Mouse (Mus musculus) erythroblast, adult 5-6 weeks (primary cell): ENCODE results near the gene Tmc5. TPM values are rescaled to one million over a fixed set of nuclear protein-coding genes. Genes with fewer than 3 reads are reported as not detected.

Experiments
- ATAC-seq: replicated peaks from 2 replicates; pipeline ENCODE4 v1.8.0; 2016; ENCODE audit warnings: moderate number of reproducible peaks, mild to moderate bottlenecking, moderate TSS enrichment, inconsistent platforms; ENCODE audit not compliant: poor library complexity, low FRiP score, severe bottlenecking
- total RNA-seq, 2 experiments: library from RNA; stranded (forward) in 1 of 2; stranded (reverse) in 1 of 2; fragments of 150-400 nt in 1 of 2; fragments of 200-764, 138-1000 nt in 1 of 2; gene quantifications; 2 replicates each; pipeline versions ENCODE4 v1.2.3 to v1.2.4; 2015 to 2017; ENCODE audit warnings: low replicate concordance in 2 of 2

Gene Tmc5
- total RNA-seq, 2 experiments from 2014 or later: not detected

DNA sequence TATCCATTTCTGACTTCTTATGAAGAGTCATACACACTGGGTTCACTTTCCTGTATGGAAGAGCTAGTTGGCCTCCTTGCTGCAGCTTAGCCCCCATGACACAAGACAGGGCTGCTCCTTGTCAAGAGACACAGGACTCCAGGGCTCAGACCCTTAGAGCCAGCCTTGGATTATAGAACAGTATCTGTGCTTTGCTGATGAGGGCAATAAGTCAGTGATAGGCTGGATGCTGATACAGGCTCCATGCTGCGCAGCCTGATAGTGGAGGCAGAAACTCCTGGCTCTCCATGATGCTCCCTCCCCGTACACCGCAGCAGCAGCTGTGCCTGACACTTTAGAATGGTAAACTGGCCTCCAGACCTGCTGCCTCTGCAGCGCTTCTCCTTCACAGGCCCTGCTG is 73.0 kb downstream of the Tmc5 start:
- no peak for ATAC-seq

DNA sequence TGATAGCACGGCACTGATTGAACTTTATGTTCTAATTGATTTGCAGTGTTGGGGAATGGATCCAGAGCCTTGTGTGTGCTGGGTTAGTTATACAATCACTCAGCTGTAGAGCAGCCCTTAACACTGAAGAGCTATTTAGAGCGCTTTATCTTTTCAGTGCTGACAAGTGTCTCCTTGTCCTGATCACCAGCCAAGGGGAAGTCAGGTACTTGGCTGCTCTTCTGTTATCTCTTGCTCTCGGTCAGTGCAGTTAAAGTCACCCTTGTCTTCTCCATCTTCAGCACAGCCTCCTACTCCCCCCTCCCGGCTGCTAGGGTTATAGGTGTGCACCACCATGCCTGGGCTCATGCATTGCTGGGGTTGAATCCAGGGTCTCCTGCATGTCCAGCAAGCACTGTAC is 79.7 kb downstream of the Tmc5 start:
- ATAC-seq: no peak

GRCm38 (mm10) chr7:118688199-118688598 is 91.1 kb downstream of the Tmc5 start:
- ATAC-seq: peak; percentile 75

DNA sequence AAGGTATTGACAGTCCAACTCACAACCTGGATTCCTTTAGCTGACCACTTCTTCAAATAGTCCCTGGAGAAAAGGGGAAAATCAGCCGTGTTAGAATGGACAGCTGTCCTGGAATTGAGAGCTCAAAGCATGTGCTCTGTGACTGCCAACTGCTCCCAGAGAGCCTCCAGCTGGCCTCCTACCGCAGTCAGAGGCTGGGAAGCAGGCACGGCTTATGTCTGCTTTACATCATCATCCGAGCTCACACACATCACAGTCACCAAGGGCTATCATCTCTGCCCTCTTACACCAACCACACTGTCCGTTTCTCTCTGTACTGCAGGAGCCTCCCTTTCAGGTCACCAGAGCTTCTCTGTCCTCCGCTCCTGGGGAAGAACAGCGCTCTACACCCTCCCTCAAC is 92.0 kb downstream of the Tmc5 start:
- no peak for ATAC-seq

- ATAC-seq: no peak
Measured at GRCm38 (mm10) chr7:118691287-118691686, 94.2 kb downstream of the Tmc5 start.

GRCm38 (mm10) chr7:118696146-118696545 is 99.0 kb downstream of the Tmc5 start:
- no peak for ATAC-seq

DNA sequence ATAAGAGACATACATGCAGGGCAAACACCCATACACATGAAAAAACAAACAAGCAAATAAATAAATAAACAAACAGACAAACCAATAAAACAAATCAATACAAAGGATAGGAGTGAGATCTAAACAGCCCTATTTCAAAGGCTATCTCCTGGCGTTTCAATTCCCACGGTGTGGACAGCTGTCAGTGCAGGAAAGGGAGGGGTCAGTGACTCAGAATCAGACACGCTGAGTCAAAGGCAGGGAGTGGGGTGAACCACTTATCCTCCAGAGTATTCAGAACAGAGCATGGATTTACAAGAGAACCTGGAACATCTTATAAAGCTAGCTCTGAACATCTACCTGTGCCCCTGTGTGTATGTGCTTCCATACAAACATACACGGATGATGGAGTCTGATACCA is 100.1 kb downstream of the Tmc5 start:
- ATAC-seq: no peak

- ATAC-seq: no peak
Measured at GRCm38 (mm10) chr7:118698882-118699281, 101.8 kb downstream of the Tmc5 start.

- no peak for ATAC-seq
Measured at GRCm38 (mm10) chr7:118703144-118703561, 106.1 kb downstream of the Tmc5 start.

DNA sequence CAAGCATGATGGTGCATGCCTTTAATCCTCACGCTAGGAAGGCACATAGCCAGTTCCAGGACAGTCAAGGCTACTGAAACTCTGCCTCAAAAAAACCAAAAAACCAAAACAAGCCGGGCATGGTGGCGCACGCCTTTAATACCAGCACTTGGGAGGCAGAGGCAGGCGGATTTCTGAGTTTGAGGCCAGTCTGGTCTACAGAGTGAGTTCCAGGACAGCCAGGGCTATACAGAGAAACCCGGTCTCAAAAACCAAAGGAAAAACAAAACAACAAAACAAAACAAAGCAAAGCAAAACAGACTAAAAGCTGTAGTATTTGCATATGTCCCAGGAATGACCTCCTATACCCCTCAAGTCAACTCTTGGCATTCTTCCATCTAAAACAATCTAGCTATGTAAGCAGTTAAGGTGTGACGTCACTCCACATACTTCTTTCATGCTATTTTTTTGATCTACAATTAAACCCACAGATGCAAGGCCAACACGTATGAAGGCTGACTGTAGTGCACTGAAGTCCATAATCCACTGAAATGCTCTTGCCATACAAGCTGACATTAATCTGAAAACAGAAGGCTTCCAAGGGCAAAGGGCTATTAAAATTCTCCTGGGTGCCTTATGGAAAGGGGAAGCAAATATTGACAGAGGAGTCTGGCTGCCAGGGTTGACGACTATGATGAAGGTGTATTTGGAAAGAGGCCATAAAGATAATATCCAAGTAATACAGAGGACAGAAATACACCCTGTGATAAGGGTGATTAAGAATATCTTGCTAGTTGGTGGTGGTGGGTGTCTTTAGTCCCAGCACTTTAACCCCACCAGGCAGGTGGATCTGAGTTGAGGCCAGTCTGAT is 107.1 kb downstream of the Tmc5 start:
- no peak for ATAC-seq

- peak; percentile 94 for ATAC-seq
Measured at GRCm38 (mm10) chr7:118705101-118705961, 108.2 kb downstream of the Tmc5 start, which contains the start of gene Gde1. Gene Gde1, minus strand, starts transcription at chr7:118705778.

DNA sequence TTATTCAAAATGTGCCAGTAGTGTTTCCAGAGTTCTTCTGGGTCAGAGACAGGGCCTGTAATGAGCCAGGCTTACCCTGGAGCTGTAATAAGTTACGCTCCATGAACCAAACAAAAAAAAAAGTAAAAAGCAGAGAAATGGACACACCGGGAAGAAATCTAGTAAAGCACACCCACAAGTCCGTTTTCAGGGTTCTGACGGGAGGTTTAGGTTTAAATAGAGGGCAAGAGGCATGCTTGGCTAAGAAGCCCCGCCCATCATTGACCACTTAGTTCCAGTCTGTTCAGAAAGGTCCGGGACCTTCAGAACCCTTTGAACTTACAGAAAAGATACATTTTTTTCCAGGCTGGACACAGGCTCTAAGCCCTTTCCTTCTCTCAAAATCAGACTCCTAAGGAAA is 109.0 kb downstream of the Tmc5 start:
- no peak for ATAC-seq

DNA sequence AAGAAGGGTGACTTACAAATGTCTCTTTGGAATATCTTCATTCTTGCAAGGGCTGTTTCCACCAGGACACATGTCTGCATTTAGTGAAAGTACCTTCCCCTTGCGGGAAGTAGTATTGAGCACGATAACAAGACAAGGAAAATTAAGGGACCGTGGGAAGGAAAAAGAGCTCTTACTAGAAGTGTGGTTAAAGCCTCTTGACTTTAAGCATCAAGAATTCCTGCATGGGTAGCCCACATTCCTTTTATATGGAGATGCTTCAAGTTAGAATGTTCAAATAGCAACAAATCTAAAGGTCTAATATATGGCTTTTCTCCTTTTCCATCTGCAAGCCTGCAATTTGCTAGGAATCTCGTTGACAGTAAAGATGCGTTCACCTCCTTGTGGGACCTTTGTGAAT is 109.4 kb downstream of the Tmc5 start:
- no peak for ATAC-seq

DNA sequence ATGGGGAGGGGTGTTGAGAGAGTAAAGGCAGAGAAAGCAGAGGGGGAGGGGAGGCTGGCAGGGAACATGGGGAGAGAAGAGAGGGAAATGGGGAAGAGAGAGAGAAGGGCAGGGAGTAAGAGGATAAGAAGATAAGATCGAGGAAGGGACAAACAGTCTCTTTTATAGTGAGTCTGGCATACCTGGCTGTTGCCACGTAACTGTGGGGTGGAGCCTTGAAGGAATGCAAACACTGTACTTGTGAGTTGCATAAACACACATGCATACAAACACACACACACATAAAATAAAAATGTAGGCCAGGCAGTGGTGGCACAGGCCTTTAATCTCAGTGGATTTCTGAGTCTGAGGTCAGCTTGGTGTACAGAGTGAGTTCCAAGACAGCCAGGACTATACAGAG is 110.1 kb downstream of the Tmc5 start:
- no peak for ATAC-seq

- no peak for ATAC-seq
Measured at GRCm38 (mm10) chr7:118708002-118708401, 110.9 kb downstream of the Tmc5 start.

GRCm38 (mm10) chr7:118710776-118711175 is 113.7 kb downstream of the Tmc5 start:
- ATAC-seq: no peak

DNA sequence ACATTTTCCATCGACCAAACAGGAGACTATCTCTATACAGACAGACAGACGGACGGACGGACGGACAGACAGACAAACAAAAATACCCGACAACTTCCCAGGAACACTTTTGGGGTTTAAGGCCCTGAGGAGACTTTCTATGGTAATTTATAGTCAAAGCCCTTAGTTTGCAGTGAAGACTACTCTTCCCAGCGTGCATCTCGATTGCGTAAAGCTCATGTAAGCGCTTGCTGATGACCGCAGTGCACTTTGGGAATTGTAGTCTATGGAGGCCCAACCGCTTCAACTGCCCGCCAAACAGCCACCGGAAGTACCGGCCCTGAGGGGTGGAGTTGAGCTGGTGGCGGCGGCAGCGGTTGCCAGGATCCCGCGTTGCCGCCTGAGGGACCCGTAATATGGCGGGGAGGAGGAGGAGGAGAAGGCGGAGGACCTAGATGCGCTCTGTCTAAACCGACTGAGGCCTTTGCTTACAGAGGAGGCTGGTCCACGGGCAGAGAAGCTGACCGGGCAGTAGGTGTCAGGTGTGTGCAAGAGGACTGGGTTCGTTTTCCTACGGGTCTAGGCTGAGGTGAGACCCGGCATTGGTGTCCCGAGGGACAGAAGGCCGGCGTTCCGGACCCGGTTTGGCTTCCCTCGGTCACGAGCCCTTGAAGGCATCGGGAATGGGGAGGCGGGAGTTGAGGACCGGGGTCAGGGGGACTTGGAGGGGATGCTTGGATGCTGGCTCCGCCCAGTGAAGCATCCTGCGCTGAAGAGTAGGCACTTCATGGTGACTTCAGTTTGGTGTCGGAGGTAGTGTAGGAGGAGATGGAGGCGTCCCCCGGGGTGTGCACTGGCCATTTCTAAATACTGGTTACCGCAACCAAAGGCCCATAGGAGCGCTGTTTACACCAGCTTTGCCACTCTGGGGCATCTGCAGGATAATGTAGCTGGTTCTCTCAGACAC is 115.4 kb downstream of the Tmc5 start, which contains the start of gene Ccp110:
Gene Ccp110 (plus strand): TSS at position 325 of the 946 bp plus-strand sequence.
- ATAC-seq: peak; percentile 99

DNA sequence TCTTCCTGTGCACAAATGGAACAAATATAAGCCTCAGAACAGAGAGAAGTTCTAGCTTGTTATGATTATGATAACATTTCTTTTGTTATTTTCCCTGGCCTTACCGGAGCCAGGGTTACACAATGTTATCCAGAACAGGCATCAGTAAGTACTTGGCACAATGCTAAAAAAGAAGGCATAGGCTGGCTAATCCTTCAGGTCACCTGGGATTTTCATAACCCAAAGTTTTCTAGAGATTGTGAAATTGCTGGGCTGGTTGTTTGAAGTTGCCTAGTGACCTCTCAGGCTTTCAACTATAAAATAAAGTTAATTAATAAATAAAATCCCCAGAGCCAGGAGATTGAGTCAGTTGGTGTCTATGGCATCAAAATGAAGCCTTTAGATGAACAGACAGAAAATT is 117.8 kb downstream of the Tmc5 start:
- no peak for ATAC-seq

DNA sequence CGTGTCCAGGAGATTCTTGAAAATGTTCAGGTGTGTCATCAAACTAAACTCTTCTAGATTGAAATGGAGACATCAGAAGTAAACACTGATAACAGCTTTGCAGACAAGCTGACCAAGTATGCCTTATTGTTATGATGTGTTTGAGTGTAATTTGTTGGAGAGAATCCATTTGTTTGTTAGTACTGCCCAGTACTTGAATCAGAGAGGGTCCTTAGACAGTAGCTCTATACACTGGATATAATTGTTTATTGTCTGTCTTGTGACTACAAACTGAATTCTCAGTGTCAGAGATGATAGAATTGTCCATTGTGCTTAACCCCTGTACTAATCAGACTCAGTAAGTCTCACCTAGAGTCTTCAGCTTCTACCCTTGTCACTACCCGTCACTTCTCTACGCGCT is 121.0 kb downstream of the Tmc5 start:
- ATAC-seq: no peak

DNA sequence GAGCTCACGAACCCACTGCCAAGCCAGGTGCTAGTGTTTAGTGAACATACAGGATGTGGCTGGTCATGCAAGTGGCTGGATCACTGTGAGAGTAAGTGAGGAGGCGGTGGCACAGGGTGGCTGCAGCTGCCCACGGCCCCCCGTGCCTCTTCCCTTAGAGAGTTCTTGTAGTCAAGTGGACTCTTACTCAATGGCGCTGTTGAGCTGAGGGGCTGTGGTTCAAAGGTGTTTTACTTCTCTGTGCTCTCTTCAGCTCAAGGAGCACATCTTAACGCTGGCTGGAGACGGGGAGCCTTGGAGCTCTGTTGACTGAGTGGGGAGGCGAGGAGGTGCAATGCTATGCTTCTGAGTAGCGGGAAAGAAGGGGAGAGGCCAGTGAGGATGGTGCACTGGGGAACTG is 126.8 kb downstream of the Tmc5 start:
- no peak for ATAC-seq
